Mouse (Mus musculus) WW6 (cell line): Measurements from ENCODE around the gene Olfr605.
"Not testable (repeated sequence)": the region's sequence is repeated elsewhere in the genome, so short reads cannot be mapped to it uniquely, and the experiment has no call there.

Source experiments
- DNase-seq: peaks from one replicate; pipeline ENCODE4 v3.0.0-alpha.2; 2013; ENCODE audit warnings: low read depth, low spot score

The Olfr605 gene

DNA sequence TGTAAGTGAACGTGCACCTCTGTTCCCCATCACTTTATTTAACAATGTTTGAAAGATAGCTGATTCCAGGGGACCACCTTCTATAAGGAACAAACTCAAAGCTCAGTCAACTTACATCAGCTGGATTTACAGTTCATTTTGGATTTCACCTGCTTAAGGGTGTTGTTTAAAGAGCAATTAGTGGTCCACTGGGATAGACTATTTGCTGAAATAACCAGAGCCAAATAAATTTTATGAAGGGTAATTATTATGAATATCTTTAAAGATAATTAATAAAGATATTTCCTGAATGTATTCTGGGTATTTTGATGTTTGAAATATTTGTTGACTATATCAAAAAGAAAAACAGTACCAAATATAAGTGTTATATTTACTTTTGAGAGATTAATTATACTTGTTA, at the start of gene Olfr605:
Olfr605 (minus strand) TSS at position 101 of the 400 bp plus-strand sequence.
- DNase-seq: no peak

DNA sequence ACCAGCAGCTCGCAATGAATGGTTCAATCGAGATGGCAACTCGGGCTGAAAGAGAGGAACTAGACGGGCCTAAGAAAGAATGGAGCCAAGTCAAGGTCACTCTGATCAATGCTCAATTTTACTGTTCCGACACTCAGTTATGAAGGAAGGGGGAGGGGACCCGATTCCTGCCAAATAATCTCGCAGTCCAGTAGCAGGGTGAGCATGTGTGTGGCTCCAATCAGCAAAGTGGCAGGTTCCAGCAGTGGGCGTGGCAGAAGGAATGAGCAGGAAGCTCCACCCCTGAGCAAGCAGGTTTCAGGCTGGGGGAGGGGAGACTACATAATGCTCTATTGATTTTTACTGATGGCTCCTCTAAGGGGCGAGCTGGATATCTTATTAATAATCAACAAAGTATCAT, 31.9 kb upstream of the Olfr605 start:
- DNase-seq: not testable (repeated sequence)

DNA sequence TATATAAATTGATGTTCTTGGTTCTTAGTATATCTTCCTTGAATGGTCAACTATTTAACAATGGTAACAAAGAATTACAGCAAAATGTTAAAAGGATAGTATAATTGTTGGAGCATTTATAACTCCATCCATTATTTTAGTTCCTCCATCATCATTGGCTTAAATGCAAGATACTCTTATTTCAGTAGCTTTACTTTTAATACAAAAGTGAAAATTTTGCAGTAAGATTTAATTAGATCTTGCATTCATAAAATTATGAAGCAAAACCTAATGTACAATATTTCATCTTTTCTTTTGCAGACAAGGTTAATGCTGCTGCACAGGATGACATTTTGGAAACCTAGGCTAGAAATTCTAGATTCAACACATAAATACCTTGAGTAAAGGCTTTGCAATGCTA, 24.3 kb upstream of the Olfr605 start, which contains the start of gene Olfr608:
Olfr608 (plus strand) TSS at position 301 of the 400 bp plus-strand sequence.
- DNase-seq: no peak

DNA sequence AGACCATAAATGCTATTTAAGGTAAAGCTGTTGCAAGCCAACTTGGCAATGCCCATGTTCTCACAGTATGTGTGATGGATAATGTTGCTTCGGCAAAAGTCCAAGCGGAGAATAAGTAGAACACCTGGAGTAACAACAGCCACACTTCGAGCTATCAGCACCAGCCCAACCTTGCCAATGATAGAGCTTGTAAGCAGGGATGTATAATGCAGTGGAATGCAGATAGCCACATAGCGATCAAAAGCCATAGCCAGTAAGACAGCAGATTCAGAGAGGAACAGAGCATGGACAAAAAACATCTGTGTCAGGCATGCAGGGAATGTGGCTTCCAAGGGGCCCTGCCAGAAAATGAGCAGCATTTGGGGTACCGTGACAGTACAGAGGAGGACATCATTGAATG, 15.4 kb upstream of the Olfr605 start:
- no peak for DNase-seq

DNA sequence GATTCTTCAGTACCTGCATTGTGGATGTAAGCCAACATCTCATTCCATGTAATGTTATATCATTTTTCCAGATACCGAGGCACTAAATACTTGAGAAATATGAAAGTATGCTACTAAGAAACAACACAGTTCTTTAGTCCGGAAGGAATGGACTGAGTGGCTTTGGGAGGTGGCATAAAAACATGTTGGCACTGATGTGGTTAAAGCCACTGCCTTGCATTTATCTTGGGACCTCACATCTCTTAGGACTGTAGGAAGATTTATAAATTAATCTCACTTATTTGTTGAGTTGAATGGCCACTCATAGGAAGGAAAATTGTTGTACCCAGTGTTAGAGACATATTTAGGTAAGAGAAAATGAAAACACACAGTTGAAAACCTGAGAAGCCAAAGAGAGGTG, 3.5 kb upstream of the Olfr605 start, which contains the start of gene Olfr606:
Olfr606 (plus strand) TSS at position 301 of the 400 bp plus-strand sequence.
- no peak for DNase-seq

DNA sequence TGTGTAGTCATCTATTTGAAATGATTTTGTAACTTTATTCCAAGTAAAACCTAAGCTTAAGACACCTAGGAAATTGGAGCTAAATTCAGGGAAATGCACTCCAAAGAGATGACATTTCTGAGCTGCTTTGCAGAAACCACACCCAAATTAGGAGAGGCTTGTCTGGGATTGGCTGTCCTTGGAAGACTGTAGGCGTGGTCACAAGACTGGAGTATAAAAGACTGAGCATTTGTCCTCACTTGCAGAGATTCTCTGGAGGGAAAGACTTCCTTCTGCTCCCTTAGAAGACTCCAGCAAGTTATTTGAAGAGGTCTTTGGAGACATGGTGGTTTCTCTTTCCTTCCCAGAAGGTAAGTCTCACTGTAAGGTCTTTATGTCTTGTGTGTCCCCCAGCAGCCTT, 30.5 kb downstream of the Olfr605 start, which contains the start of gene Usp17lc:
Usp17lc (plus strand) TSS at position 301 of the 400 bp plus-strand sequence.
- not testable (repeated sequence) for DNase-seq

DNA sequence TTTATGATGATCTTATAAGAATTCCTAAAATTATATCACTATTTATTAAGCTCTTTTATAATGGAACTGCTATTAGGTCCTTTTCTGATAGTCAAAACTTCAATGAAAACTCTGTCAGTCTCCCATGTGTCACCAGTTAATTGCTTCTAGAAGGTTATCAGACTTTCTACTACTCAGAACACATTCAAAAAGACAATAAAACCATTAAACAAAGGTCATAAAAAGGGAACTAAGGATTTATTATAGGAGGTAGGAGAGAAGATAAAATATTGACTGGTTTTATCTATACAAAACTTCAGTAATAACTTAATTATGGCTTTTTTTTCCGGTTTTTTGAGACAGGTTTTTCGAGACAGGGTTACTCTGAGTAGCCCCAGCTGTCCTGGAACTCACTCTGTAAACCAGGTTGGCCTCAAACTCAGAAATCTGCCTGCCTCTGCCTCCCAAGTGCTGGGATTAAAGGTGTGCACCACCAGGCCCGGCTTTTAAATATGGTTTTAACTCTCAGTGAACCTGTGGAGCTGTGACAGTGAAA, 38.7 kb downstream of the Olfr605 start:
- DNase-seq: not testable (repeated sequence)

DNA sequence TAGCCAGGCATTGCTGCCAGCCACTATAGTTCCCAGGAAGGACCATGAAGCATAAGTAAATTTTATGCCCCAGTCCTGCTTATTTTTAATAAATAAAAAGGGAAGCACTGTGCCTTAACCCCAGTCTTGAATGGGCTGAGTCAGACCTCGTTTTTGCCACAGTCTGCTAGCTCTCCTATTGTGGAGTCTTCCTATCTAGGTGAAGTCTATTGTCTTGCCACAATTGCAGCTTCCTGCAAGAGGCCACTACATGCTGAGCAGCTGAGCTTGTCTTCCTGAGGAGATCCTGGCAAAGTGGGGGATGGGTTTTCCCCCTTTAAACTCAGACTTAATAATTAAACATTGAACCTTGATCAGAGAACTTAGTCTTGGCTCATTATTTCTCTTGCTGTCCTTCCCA, 46.3 kb downstream of the Olfr605 start:
- no peak for DNase-seq

DNA sequence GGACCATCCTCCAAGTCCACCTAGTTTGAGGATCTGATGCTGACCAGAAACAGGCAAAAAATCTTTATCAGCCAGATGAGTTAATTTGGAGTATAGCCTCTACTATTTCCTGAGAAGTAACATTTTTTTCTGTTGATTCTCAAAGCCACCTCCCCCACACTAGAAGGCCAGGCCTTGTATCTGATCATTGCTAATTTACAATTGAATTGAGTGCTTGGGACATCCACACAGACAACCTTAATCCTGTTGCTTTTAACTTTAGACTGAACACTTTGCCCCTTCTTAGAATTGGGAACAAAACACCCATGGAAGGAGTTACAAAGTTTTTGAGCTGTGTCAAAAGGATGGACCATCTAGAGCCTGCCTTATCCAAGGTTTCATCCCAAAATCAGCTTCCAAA, 47.5 kb downstream of the Olfr605 start:
- no peak for DNase-seq
